Mouse (Mus musculus) thymus, postnatal 0 days (tissue): ENCODE results near the gene Tulp2. TPM values are rescaled to one million over a fixed set of nuclear protein-coding genes. Genes with fewer than 3 reads are reported as not detected.

Source experiments
- DNase-seq: peaks from one replicate; pipeline ENCODE4 v3.0.0-alpha.2; 2015; ENCODE audit warnings: low spot score
- polyA plus RNA-seq: library from polyadenylated mRNA; unstranded; fragments of >200 nt; fragmentation: Nextera tagmentation; extraction: Ambion mirVana; gene quantifications from 2 replicates; pipeline ENCODE4 v1.2.1, GENCODE M21; 2015

Tulp2 gene
- 2.6 and 2.8 TPM in 2 replicates for polyA plus RNA-seq

DNA sequence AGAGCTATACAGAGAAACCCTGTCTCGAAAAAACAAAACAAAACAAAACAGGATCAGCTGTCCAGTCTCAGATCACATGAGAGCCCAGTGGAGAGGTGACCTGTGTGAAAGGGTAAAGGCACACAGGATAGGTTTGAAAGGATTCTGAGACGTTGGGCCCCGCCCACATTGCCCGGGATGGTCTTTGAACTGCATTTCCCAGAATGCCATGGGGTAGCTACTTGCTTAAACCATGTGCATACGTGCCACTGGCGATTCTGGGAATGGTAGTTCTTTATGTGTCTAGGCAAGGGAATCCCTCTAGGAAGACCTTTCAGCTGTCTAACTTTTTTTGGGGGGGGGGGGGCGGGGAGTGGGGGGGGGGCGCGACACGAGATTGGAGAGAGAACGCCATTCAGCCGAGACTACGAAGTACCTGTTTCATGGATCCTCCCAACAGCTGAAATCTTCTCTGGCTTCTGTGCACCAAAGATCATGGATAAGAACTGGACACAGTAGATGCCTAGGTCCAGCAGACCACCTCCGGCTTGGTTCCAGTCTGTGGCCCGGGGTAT, at the start of gene Tulp2:
TSS of gene Tulp2 (plus strand) at position 504 of the 554 bp plus-strand sequence.
- DNase-seq = peak; percentile 74

GRCm38 (mm10) chr7:45433835-45434202, 47.9 kb upstream of the Tulp2 start:
- DNase-seq = no peak

DNA sequence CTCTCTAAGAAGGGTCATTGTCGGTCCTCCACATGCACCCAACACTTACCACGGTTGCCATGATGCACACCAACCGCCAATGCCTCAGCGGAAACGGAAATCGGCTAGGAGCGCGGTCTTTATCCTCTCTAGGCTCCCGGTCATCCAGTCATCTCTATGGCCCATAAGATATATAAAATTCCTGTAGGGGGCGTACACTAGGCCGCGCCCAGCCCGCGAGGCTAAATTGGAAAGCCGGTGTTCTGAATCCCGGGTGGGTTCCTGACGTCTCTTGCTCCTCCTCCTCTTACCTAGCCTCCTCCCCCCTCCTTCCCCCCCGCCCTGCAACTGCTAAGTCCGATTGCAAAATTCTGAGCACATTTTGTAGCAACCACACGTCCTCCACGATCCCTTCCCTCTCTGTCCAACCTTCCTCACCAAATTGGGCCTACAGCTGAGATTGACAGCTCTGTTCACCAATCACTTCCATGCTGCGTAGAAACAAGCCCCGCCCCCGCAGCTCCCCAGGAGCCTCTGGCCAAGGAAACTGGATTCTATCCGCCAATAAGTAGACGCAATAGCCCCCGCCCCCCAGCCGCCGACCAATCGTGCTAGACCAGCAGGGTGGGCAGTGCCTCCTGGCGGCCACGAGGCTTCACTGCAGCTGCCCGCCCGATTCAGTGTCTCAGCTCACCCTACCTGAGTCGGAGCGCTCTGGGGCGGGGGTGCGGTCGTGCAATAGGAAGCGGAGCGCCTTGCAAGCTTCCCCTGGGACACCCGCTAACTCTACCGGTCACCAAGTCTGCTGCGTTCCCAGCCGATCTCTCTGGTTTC, 47.3 kb upstream of the Tulp2 start, which contains the start of gene Gys1:
TSS of gene Gys1 (plus strand) at position 642 of the 813 bp plus-strand sequence.
- peak; percentile 100 for DNase-seq

GRCm38 (mm10) chr7:45435038-45435437, 46.6 kb upstream of the Tulp2 start:
- DNase-seq = no peak

DNA sequence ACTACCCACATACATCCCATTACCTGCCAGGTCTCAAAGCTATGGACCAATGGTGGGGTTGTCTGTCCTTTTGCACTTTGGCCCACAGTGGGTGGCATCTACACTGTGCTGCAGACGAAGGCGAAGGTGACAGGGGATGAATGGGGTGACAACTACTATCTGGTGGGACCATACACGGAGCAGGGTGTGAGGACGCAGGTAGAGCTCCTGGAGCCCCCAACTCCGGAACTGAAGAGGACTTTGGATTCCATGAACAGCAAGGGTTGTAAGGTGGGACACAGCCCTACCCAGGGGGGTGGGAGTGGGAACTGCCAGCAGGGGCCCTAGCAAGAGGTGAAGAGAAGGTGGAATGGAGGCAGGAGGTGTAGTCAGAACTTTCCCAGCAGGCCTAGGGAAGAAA, 45.2 kb upstream of the Tulp2 start:
- DNase-seq = no peak

- DNase-seq = no peak
Observed at GRCm38 (mm10) chr7:45437046-45437445, 44.6 kb upstream of the Tulp2 start.

DNA sequence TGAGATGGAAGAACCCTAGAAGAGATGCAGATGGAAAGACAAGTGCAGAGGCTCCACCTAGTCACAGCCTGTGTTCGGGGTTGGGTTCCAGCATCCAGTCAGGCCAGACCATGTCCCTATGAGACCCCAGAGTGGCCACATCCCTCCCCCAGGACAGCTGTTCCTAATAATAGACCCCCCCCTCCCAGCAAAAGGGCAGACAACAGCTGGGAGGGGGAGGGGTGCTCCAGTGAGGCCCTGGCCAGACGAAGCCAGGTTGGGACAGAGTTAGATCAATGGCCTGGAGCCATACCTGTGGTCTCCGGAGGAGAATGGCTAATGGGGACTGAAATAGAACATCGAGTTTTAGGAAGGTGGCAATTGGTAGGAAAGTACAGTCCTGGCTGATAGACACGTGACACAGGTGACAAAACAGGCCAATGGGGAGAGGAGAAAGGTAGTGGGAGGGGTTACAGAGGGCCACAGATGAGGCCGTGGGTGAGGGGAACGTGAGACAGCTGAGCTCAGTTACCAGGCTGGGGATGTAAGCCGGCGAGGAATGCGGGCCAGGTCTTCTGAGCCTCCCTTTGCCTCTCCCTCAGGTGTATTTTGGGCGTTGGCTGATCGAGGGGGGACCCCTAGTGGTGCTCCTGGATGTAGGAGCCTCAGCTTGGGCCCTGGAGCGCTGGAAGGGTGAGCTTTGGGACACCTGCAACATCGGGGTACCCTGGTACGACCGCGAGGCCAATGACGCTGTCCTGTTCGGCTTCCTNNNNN, 44.0 kb upstream of the Tulp2 start, which contains the start of gene Ruvbl2:
TSS of gene Ruvbl2 (minus strand) at position 576 of the 756 bp plus-strand sequence.
- peak; percentile 13 for DNase-seq

- no peak for DNase-seq
Observed at GRCm38 (mm10) chr7:45443526-45444420, 37.9 kb upstream of the Tulp2 start.

DNA sequence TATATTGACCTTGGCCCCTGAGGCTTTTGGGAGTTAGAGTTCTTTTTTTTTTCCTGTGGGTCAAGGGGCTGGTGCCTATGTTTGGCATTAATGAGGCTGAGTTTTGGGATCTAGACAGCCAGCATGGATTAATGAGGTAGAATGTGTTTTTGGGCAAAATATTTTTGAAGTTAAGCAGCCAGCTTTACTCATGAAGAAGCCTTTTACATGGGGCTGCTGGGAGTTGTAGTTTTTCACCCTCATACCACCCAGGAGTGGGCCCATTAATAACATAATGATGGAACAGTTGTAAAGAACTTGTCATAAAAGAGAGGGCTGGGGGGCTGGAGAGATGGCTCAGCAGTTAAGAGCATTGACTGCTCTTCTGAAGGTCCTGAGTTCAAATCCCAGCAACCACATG, 35.1 kb upstream of the Tulp2 start:
- DNase-seq = no peak

- peak; percentile 33 for DNase-seq
Observed at GRCm38 (mm10) chr7:45447325-45447990, 34.2 kb upstream of the Tulp2 start.

GRCm38 (mm10) chr7:45449974-45450373, 31.7 kb upstream of the Tulp2 start:
- no peak for DNase-seq

GRCm38 (mm10) chr7:45451344-45451982, 30.2 kb upstream of the Tulp2 start:
- peak; percentile 83 for DNase-seq

- no peak for DNase-seq
Observed at GRCm38 (mm10) chr7:45454971-45455370, 26.7 kb upstream of the Tulp2 start.

DNA sequence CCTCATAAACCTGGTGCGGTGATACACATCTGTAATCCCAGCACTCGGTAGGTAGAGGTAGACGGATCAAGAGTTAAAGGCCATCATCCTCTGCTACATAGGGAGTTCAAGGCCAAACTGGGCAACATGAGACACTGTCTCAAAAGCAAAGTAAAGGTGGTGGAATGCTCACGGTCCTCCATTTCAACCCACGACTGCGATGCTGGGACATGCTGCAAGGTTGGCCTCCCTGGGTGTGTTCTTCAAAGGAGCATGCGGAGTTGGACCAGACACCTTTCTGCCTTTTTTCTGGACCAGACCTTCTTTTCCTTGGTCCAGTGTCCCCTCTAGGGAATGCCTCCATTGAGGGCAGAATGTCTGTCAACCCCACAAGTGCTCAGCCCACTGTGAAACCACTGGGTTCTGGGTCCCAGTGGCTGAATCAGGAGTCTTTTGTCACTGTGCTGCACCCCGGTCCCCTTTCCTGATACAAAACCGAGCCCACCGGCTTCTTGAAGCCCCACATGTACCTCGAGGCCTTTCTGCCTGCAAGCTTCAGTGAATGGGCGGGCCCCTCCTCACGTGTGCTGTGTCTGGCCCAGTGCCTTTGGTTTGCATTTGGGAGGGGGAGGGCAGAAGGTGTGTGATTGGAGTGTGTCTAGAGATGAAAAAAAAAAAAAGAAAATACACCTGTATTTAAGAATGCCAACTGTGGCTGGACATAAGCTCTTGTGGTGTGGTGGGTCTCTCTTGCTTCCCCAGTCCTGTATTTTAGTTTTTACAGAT, 25.6 kb upstream of the Tulp2 start:
- no peak for DNase-seq

- DNase-seq = no peak
Observed at GRCm38 (mm10) chr7:45456721-45457203, 24.9 kb upstream of the Tulp2 start.

- DNase-seq = no peak
Observed at GRCm38 (mm10) chr7:45457204-45458060, 24.2 kb upstream of the Tulp2 start.

- DNase-seq = peak; percentile 89
Observed at GRCm38 (mm10) chr7:45458748-45459563, 22.7 kb upstream of the Tulp2 start.
